Mouse (Mus musculus): ENCODE results near the gene Gpr101. TPM values are rescaled to one million over a fixed set of nuclear protein-coding genes. Genes with fewer than 3 reads are reported as not detected.
A peak's percentile ranks its signal among the peaks of the same experiment; 100 is the strongest.

Gene Gpr101
- not detected in 2 replicates for polyA plus RNA-seq (2015; fragmentation: Nextera tagmentation; extraction: Ambion mirVana)

- WGBS = 9% methylated on average over 25 of the region's 28 CpGs
Observed at GRCm38 (mm10) chrX:57503634-57504033, at the start of gene Gpr101. Gene Gpr101 (minus strand): TSS chrX:57503757.

GRCm38 (mm10) chrX:57521117-57522095, 17.8 kb upstream of the Gpr101 start:
- ATAC-seq (ENCODE audit: low FRiP score, low TSS enrichment) = no peak
- Histone ChIP-seq H3K9me3 (ENCODE audit: low read length) (no peaks in the 10 kb centered on the region), H3K9ac (replicated peaks; ENCODE audit: low read length) (no peak overlapping the region), H3K4me1 (ENCODE audit: insufficient read depth, low read length) (no peaks in the 10 kb centered on the region), H3K27ac (ENCODE audit: low read length) (no peak overlapping the region), H3K4me2 (replicated peaks; ENCODE audit: low read depth, low read length) (peak overlapping the region; percentile 37), H3K27me3 (ENCODE audit: insufficient read depth, low read length) (peaks cover 3% of the 10 kb centered on the region; the same call in 1 of the 2 replicates), H3K4me3 (ENCODE audit: low read length) (peak overlapping the region; percentile 2; the same call in 1 of the 2 replicates), H3K36me3 (ENCODE audit: insufficient read depth, low read length) (no peaks in the 10 kb centered on the region)
- 49% methylated on average over 28 of the region's 28 CpGs for WGBS

More at GRCm38 (mm10) chrX:57503634-57504033, at the start of gene Gpr101:
- H3K27ac ChIP-seq (ENCODE audit: low read length) = no peak within 1 kb of the TSS
- H3K36me3 ChIP-seq (ENCODE audit: insufficient read depth, low read length) = no peaks in the 10 kb centered on the region
- H3K9ac ChIP-seq (replicated peaks; ENCODE audit: low read length) = no peak within 1 kb of the TSS
- peaks cover 30% of the 10 kb centered on the region for H3K27me3 ChIP-seq (ENCODE audit: insufficient read depth, low read length)
- H3K9me3 ChIP-seq (ENCODE audit: low read length) = no peaks in the 10 kb centered on the region
- peak within 1 kb of the TSS; percentile 26 for H3K4me3 ChIP-seq (ENCODE audit: low read length)
- H3K4me2 ChIP-seq (replicated peaks; ENCODE audit: low read depth, low read length) = peak within 1 kb of the TSS; percentile 49
- H3K4me1 ChIP-seq (ENCODE audit: insufficient read depth, low read length) = no peaks in the 10 kb centered on the region
- ATAC-seq (ENCODE audit: low FRiP score, low TSS enrichment) = no peak

- Histone ChIP-seq H3K27me3 (ENCODE audit: insufficient read depth, low read length) (peaks cover 27% of the 10 kb centered on the region), H3K4me3 (ENCODE audit: low read length) (no peak overlapping the region), H3K9me3 (ENCODE audit: low read length) (no peaks in the 10 kb centered on the region), H3K4me1 (ENCODE audit: insufficient read depth, low read length) (no peaks in the 10 kb centered on the region), H3K4me2 (replicated peaks; ENCODE audit: low read depth, low read length) (no peak overlapping the region), H3K9ac (replicated peaks; ENCODE audit: low read length) (no peak overlapping the region), H3K36me3 (ENCODE audit: insufficient read depth, low read length) (no peaks in the 10 kb centered on the region), H3K27ac (ENCODE audit: low read length) (no peak overlapping the region)
- no peak for ATAC-seq (ENCODE audit: low FRiP score, low TSS enrichment)
- 83% methylated on average over 1 of the region's 1 CpGs for WGBS
Observed at GRCm38 (mm10) chrX:57506247-57506646, 2.7 kb upstream of the Gpr101 start.

Other genes starting within 250 kb of the Gpr101 start
- gene Arhgef6, start 165.0 kb downstream of the Gpr101 start, polyA plus RNA-seq (2015; fragmentation: Nextera tagmentation; extraction: Ambion mirVana) = 3.9 and 4.1 TPM in 2 replicates
- 137 and 143 TPM in 2 replicates for gene Rbmx, start 110.7 kb downstream of the Gpr101 start, polyA plus RNA-seq (2015; fragmentation: Nextera tagmentation; extraction: Ambion mirVana)
- gene Gm364, start 94.6 kb downstream of the Gpr101 start, polyA plus RNA-seq (2015; fragmentation: Nextera tagmentation; extraction: Ambion mirVana) = 0.08 TPM in 1 of 2 replicates, not detected in the other